Mouse (Mus musculus) left cerebral cortex, adult 9 months (tissue): ENCODE data around the gene Siah1a.

Experiments used
- DNase-seq, 2 experiments: peaks; one replicate each; pipeline ENCODE4 v3.0.0; 2022; ENCODE audit warnings: low spot score in 2 of 2

The Siah1a gene

DNA sequence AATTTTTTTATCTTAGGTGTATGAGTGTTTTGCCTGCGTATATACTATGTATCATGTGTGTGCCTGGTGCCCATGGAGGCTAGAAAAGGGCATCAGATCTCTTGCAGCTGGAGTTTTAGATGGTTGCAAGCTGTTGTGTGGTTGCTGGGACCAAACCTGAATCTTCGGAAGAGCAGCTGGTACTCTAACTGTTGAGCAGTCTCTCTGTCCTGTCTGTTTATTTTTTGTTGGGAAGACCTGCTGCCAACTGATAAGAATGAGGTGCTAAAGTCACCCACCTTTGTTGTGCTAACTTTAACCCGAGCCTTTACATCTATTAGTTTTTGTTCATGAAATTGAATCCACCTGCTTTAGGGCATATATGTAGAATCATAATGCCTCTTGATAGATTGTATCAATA is 43.3 kb downstream of the Siah1a start:
- no peak for DNase-seq

GRCm38 (mm10) chr8:86699471-86699870 is 46.3 kb downstream of the Siah1a start:
- no peak for DNase-seq

- no peak for DNase-seq
Observed at GRCm38 (mm10) chr8:86698811-86699421, 46.8 kb downstream of the Siah1a start.

GRCm38 (mm10) chr8:86695703-86696102 is 50.0 kb downstream of the Siah1a start:
- no peak for DNase-seq

DNA sequence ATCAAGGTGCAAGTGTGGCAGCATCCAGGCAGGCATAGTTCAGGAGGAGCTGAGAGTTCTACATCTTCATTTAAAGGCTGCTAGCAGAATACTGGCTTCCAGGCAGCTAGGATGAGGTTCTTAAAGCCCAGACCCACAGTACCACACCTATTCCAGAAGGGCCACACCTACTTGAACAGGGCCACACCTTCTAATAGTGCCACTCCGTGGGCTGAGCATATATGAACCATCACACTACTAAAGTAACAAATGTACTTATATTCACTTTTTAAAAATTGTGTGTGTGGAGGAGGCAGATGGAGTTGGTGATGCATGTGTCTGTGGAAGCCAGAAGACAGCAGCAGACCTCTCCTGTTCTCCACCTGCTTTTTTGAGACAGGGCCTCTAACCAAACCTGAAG is 51.7 kb downstream of the Siah1a start:
- no peak for DNase-seq

- DNase-seq = no peak
Observed at GRCm38 (mm10) chr8:86692107-86692506, 53.6 kb downstream of the Siah1a start.

GRCm38 (mm10) chr8:86686629-86687028 is 59.1 kb downstream of the Siah1a start:
- DNase-seq = no peak
